Mouse (Mus musculus): ENCODE data around the gene Adam12. TPM values are rescaled to one million over a fixed set of nuclear protein-coding genes. Genes with fewer than 3 reads are reported as not detected.

The Adam12 gene
- polyA plus RNA-seq, 1 experiment from 2014 or later, result 7.0 TPM

- Histone ChIP-seq H3K4me3 (ENCODE audit: low read length) (no peak overlapping the region), H3K4me2 (replicated peaks; ENCODE audit: low read depth, low read length) (no peak overlapping the region), H3K27me3 (ENCODE audit: control insufficient read depth, insufficient read depth, low read length) (no peaks in the 10 kb centered on the region), H3K9ac (ENCODE audit: low read depth, low read length) (no peak overlapping the region), H3K36me3 (ENCODE audit: control insufficient read depth, insufficient read depth, low read length) (no peaks in the 10 kb centered on the region), H3K9me3 (ENCODE audit: control insufficient read depth, low read length) (no peaks in the 10 kb centered on the region), H3K27ac (ENCODE audit: low read depth, low read length) (no peak overlapping the region), H3K4me1 (ENCODE audit: control insufficient read depth, insufficient read depth, low read length) (no peaks in the 10 kb centered on the region)
- 85% methylated on average over 4 of the region's 4 CpGs for WGBS
- no peak for ATAC-seq (ENCODE audit: low FRiP score, low TSS enrichment)
Measured at GRCm38 (mm10) chr7:133921291-133921690, 310.7 kb downstream of the Adam12 start.

GRCm38 (mm10) chr7:133920724-133921123, 311.2 kb downstream of the Adam12 start:
- Histone ChIP-seq H3K27me3 (ENCODE audit: control insufficient read depth, insufficient read depth, low read length) (no peaks in the 10 kb centered on the region), H3K36me3 (ENCODE audit: control insufficient read depth, insufficient read depth, low read length) (no peaks in the 10 kb centered on the region), H3K4me2 (replicated peaks; ENCODE audit: low read depth, low read length) (no peak overlapping the region), H3K9ac (ENCODE audit: low read depth, low read length) (no peak overlapping the region), H3K9me3 (ENCODE audit: control insufficient read depth, low read length) (no peaks in the 10 kb centered on the region), H3K4me1 (ENCODE audit: control insufficient read depth, insufficient read depth, low read length) (no peaks in the 10 kb centered on the region), H3K27ac (ENCODE audit: low read depth, low read length) (no peak overlapping the region), H3K4me3 (ENCODE audit: low read length) (no peak overlapping the region)
- WGBS, result 73% methylated on average over 7 of the region's 7 CpGs
- no peak for ATAC-seq (ENCODE audit: low FRiP score, low TSS enrichment)

- H3K4me1 ChIP-seq (ENCODE audit: control insufficient read depth, insufficient read depth, low read length), result no peaks in the 10 kb centered on the region
- no peak overlapping the region for H3K4me2 ChIP-seq (replicated peaks; ENCODE audit: low read depth, low read length)
- WGBS, result 85% methylated on average over 5 of the region's 5 CpGs
- ATAC-seq (ENCODE audit: low FRiP score, low TSS enrichment), result no peak
- no peaks in the 10 kb centered on the region for H3K36me3 ChIP-seq (ENCODE audit: control insufficient read depth, insufficient read depth, low read length)
- H3K27me3 ChIP-seq (ENCODE audit: control insufficient read depth, insufficient read depth, low read length), result no peaks in the 10 kb centered on the region
- no peaks in the 10 kb centered on the region for H3K9me3 ChIP-seq (ENCODE audit: control insufficient read depth, low read length)
- H3K27ac ChIP-seq (ENCODE audit: low read depth, low read length), result no peak overlapping the region
- H3K4me3 ChIP-seq (ENCODE audit: low read length), result no peak overlapping the region
- H3K9ac ChIP-seq (ENCODE audit: low read depth, low read length), result no peak overlapping the region
Measured at GRCm38 (mm10) chr7:133919918-133920317, 312.0 kb downstream of the Adam12 start.

GRCm38 (mm10) chr7:133919306-133919705, 312.6 kb downstream of the Adam12 start:
- Histone ChIP-seq H3K27ac (ENCODE audit: low read depth, low read length) (no peak overlapping the region), H3K36me3 (ENCODE audit: control insufficient read depth, insufficient read depth, low read length) (no peaks in the 10 kb centered on the region), H3K4me3 (ENCODE audit: low read length) (no peak overlapping the region), H3K4me2 (replicated peaks; ENCODE audit: low read depth, low read length) (no peak overlapping the region), H3K9me3 (ENCODE audit: control insufficient read depth, low read length) (no peaks in the 10 kb centered on the region), H3K4me1 (ENCODE audit: control insufficient read depth, insufficient read depth, low read length) (no peaks in the 10 kb centered on the region), H3K27me3 (ENCODE audit: control insufficient read depth, insufficient read depth, low read length) (no peaks in the 10 kb centered on the region), H3K9ac (ENCODE audit: low read depth, low read length) (no peak overlapping the region)
- no peak for ATAC-seq (ENCODE audit: low FRiP score, low TSS enrichment)
- WGBS, result 81% methylated on average over 5 of the region's 5 CpGs

DNA sequence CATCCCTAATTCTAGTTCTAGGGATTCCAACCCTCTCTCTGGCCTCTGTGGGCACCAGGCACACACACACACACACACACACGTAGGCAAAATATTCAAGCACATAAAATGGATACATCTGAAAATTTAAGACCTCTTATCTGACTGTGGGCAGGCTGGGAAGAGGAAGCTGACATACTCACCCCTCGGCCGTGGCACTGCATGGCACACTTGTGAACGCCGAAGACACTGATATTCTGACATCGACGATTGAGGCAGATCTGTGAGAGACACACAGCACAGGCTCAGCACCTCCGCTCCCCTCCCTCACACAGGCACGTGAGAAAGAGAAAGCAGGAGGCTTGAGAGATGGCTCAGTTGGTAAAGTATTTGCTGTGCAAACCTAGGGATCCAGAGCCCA, 315.7 kb downstream of the Adam12 start:
- WGBS, result 86% methylated on average over 9 of the region's 9 CpGs
- Histone ChIP-seq H3K9ac (ENCODE audit: low read depth, low read length) (no peak overlapping the region), H3K4me1 (ENCODE audit: control insufficient read depth, insufficient read depth, low read length) (no peaks in the 10 kb centered on the region), H3K36me3 (ENCODE audit: control insufficient read depth, insufficient read depth, low read length) (no peaks in the 10 kb centered on the region), H3K27ac (ENCODE audit: low read depth, low read length) (no peak overlapping the region), H3K4me2 (replicated peaks; ENCODE audit: low read depth, low read length) (no peak overlapping the region), H3K9me3 (ENCODE audit: control insufficient read depth, low read length) (no peaks in the 10 kb centered on the region), H3K4me3 (ENCODE audit: low read length) (no peak overlapping the region), H3K27me3 (ENCODE audit: control insufficient read depth, insufficient read depth, low read length) (no peaks in the 10 kb centered on the region)
- ATAC-seq (ENCODE audit: low FRiP score, low TSS enrichment), result no peak

DNA sequence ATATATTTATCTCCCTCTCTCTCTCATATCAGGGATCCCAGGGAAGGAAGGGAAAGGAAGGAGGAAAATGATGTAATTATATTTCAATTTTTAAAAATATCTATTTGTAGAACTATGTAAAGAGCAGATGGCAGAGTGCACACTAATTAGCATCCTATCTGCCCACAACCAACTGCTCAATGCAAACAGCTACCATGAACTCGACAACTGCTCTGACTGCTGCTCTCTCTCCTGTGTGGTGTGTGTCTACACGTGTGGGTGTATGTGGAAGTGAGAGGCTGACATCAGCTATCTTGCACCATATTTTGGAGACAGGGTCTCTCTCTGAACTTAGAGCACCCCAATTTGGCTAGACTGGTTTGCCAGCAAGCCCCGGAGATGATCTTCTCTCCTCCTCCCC, 320.1 kb downstream of the Adam12 start:
- no peak for ATAC-seq (ENCODE audit: low FRiP score, low TSS enrichment)
- peaks cover 8% of the 10 kb centered on the region; the same call in 1 of the 2 replicates for H3K4me1 ChIP-seq (ENCODE audit: control insufficient read depth, insufficient read depth, low read length)
- no peaks in the 10 kb centered on the region for H3K9me3 ChIP-seq (ENCODE audit: control insufficient read depth, low read length)
- H3K27ac ChIP-seq (ENCODE audit: low read depth, low read length), result no peak overlapping the region
- WGBS, result 88% methylated on average over 3 of the region's 3 CpGs
- no peak overlapping the region for H3K9ac ChIP-seq (ENCODE audit: low read depth, low read length)
- H3K4me3 ChIP-seq (ENCODE audit: low read length), result no peak overlapping the region
- H3K4me2 ChIP-seq (replicated peaks; ENCODE audit: low read depth, low read length), result no peak overlapping the region
- no peaks in the 10 kb centered on the region for H3K27me3 ChIP-seq (ENCODE audit: control insufficient read depth, insufficient read depth, low read length)
- H3K36me3 ChIP-seq (ENCODE audit: control insufficient read depth, insufficient read depth, low read length), result no peaks in the 10 kb centered on the region

- ATAC-seq (ENCODE audit: low FRiP score, low TSS enrichment), result 0 out of 2 replicates have a peak, but pooled peaks have one; percentile 35
- Histone ChIP-seq H3K9ac (ENCODE audit: low read depth, low read length) (no peak overlapping the region), H3K9me3 (ENCODE audit: control insufficient read depth, low read length) (peaks cover 7% of the 10 kb centered on the region; the same call in 1 of the 2 replicates), H3K27me3 (ENCODE audit: control insufficient read depth, insufficient read depth, low read length) (no peaks in the 10 kb centered on the region), H3K4me1 (ENCODE audit: control insufficient read depth, insufficient read depth, low read length) (peaks cover 8% of the 10 kb centered on the region; the same call in 1 of the 2 replicates), H3K4me3 (ENCODE audit: low read length) (no peak overlapping the region), H3K36me3 (ENCODE audit: control insufficient read depth, insufficient read depth, low read length) (no peaks in the 10 kb centered on the region), H3K4me2 (replicated peaks; ENCODE audit: low read depth, low read length) (no peak overlapping the region), H3K27ac (ENCODE audit: low read depth, low read length) (no peak overlapping the region)
- WGBS, result 25% methylated on average over 7 of the region's 7 CpGs
Measured at GRCm38 (mm10) chr7:133909833-133910375, 322.0 kb downstream of the Adam12 start.

DNA sequence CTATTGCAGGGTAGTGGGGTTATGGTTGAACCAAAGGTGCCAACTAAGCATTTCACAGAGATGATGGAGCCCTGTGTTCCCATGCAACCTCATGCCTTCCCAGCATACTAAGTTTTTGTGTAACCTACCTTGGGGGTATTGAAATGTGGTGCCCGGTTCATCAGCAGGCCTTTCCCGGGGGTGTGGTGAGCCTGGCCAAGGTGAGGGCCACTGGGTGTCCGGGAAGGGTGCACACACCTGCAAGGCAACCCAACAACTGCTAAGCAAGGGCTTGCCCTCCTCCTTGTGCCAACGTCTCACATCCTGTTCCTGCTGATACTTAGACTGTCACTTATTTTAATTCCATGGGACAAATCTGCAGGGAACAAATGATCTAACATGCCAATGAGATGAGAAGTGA, 323.0 kb downstream of the Adam12 start:
- Histone ChIP-seq H3K4me2 (replicated peaks; ENCODE audit: low read depth, low read length) (no peak overlapping the region), H3K9me3 (ENCODE audit: control insufficient read depth, low read length) (peaks cover 7% of the 10 kb centered on the region; the same call in 1 of the 2 replicates), H3K4me3 (ENCODE audit: low read length) (no peak overlapping the region), H3K4me1 (ENCODE audit: control insufficient read depth, insufficient read depth, low read length) (peaks cover 8% of the 10 kb centered on the region; the same call in 1 of the 2 replicates), H3K27me3 (ENCODE audit: control insufficient read depth, insufficient read depth, low read length) (no peaks in the 10 kb centered on the region), H3K9ac (ENCODE audit: low read depth, low read length) (no peak overlapping the region), H3K27ac (ENCODE audit: low read depth, low read length) (no peak overlapping the region), H3K36me3 (ENCODE audit: control insufficient read depth, insufficient read depth, low read length) (no peaks in the 10 kb centered on the region)
- ATAC-seq (ENCODE audit: low FRiP score, low TSS enrichment), result no peak
- WGBS, result 85% methylated on average over 4 of the region's 4 CpGs

DNA sequence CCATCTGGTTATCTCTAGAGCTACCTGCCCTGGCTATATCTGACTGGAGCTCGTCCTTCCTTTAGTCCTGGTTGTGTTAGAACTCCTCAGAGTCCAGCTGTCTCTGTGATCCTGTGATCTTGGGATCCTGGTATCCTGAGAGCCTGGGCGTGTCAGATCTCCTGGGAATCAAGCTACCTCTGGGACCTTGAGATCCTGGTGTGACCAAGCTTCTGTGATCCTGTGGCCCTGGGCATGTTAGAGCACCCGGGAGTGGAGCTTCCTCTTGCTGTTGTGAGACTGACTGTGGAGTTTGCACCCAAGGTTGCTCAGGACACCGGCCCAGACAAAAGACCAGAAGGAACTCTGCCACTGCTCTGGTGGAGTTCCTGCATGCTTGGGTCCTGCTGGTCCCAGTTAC, 332.6 kb downstream of the Adam12 start:
- Histone ChIP-seq H3K4me3 (ENCODE audit: low read length) (no peak overlapping the region), H3K36me3 (ENCODE audit: control insufficient read depth, insufficient read depth, low read length) (no peaks in the 10 kb centered on the region), H3K9me3 (ENCODE audit: control insufficient read depth, low read length) (no peaks in the 10 kb centered on the region), H3K27me3 (ENCODE audit: control insufficient read depth, insufficient read depth, low read length) (no peaks in the 10 kb centered on the region), H3K4me1 (ENCODE audit: control insufficient read depth, insufficient read depth, low read length) (no peaks in the 10 kb centered on the region), H3K27ac (ENCODE audit: low read depth, low read length) (no peak overlapping the region), H3K9ac (ENCODE audit: low read depth, low read length) (no peak overlapping the region), H3K4me2 (replicated peaks; ENCODE audit: low read depth, low read length) (no peak overlapping the region)
- WGBS, result 87% methylated on average over 4 of the region's 4 CpGs
- no peak for ATAC-seq (ENCODE audit: low FRiP score, low TSS enrichment)
